Mouse (Mus musculus) layer of hippocampus, adult 9-11 months (tissue): ENCODE measurements around the gene Zbed4.
"Not testable (repeated sequence)": the region's sequence is repeated elsewhere in the genome, so short reads cannot be mapped to it uniquely, and the experiment has no call there.

Experiments
- DNase-seq: peaks from one replicate; pipeline ENCODE4 v3.0.0; 2022

Gene Zbed4

GRCm38 (mm10) chr15:88751564-88752402, at the start of gene Zbed4:
Gene Zbed4, plus strand, starts transcription at chr15:88751660.
- no peak for DNase-seq

- DNase-seq = no peak
Measured at GRCm38 (mm10) chr15:88702501-88702900, 49.0 kb upstream of the Zbed4 start.

GRCm38 (mm10) chr15:88704284-88704683, 47.2 kb upstream of the Zbed4 start:
- no peak for DNase-seq

GRCm38 (mm10) chr15:88706320-88706719, 45.1 kb upstream of the Zbed4 start:
- no peak for DNase-seq

GRCm38 (mm10) chr15:88706987-88707386, 44.5 kb upstream of the Zbed4 start:
- DNase-seq = not testable (repeated sequence)

GRCm38 (mm10) chr15:88708204-88708603, 43.3 kb upstream of the Zbed4 start:
- no peak for DNase-seq

- no peak for DNase-seq
Measured at GRCm38 (mm10) chr15:88708657-88709511, 42.6 kb upstream of the Zbed4 start.

GRCm38 (mm10) chr15:88709878-88710277, 41.6 kb upstream of the Zbed4 start:
- no peak for DNase-seq

GRCm38 (mm10) chr15:88712501-88712900, 39.0 kb upstream of the Zbed4 start:
- no peak for DNase-seq

GRCm38 (mm10) chr15:88714021-88714589, 37.4 kb upstream of the Zbed4 start:
- DNase-seq = peak; percentile 31

- no peak for DNase-seq
Measured at GRCm38 (mm10) chr15:88716350-88716749, 35.1 kb upstream of the Zbed4 start.

- no peak for DNase-seq
Measured at GRCm38 (mm10) chr15:88717239-88717638, 34.2 kb upstream of the Zbed4 start.

- no peak for DNase-seq
Measured at GRCm38 (mm10) chr15:88723205-88723604, 28.3 kb upstream of the Zbed4 start.

- no peak for DNase-seq
Measured at GRCm38 (mm10) chr15:88724311-88724710, 27.1 kb upstream of the Zbed4 start.

- DNase-seq = no peak
Measured at GRCm38 (mm10) chr15:88725036-88725435, 26.4 kb upstream of the Zbed4 start.

- no peak for DNase-seq
Measured at GRCm38 (mm10) chr15:88727204-88727603, 24.3 kb upstream of the Zbed4 start.

- no peak for DNase-seq
Measured at GRCm38 (mm10) chr15:88730717-88731116, 20.7 kb upstream of the Zbed4 start.

GRCm38 (mm10) chr15:88732405-88733020, 18.9 kb upstream of the Zbed4 start:
- no peak for DNase-seq

GRCm38 (mm10) chr15:88733041-88733751, 18.3 kb upstream of the Zbed4 start:
- DNase-seq = peak; percentile 29

GRCm38 (mm10) chr15:88733834-88734571, 17.5 kb upstream of the Zbed4 start, which contains the start of gene Brd1:
Gene Brd1, minus strand, starts transcription at chr15:88734233.
- peak; percentile 80 for DNase-seq

- DNase-seq = no peak
Measured at GRCm38 (mm10) chr15:88736166-88736565, 15.3 kb upstream of the Zbed4 start.
